Mouse (Mus musculus): ENCODE data around the gene Gm3047.
"Not testable (repeated sequence)": the region's sequence is repeated elsewhere in the genome, so short reads cannot be mapped to it uniquely, and the experiment has no call there.

Gene Gm3047

GRCm38 (mm10) chr14:4555105-4555504 lies at the start of gene Gm3047:
Gene Gm3047, plus strand, starts transcription at chr14:4555405.
- DNase-seq (ENCODE audit: low spot score in 2 of 2): not testable (repeated sequence)

All from frontal cortex, postnatal 10 days (tissue).